Mouse (Mus musculus): ENCODE measurements around the gene Lamb3.
"Not testable (repeated sequence)": the region's sequence is repeated elsewhere in the genome, so short reads cannot be mapped to it uniquely, and the experiment has no call there.

The Lamb3 gene

GRCm38 (mm10) chr1:193244235-193244634 is 36.7 kb downstream of the Lamb3 start:
- DNase-seq (ENCODE audit: low read depth): no peak

GRCm38 (mm10) chr1:193250026-193250425 is 42.5 kb downstream of the Lamb3 start:
- no peak for DNase-seq (ENCODE audit: low read depth)

- no peak for DNase-seq (ENCODE audit: low read depth)
These were observed 43.9 kb downstream of the Lamb3 start for GRCm38 (mm10) chr1:193251386-193251785.

GRCm38 (mm10) chr1:193252616-193253015 is 45.1 kb downstream of the Lamb3 start:
- no peak for DNase-seq (ENCODE audit: low read depth)

GRCm38 (mm10) chr1:193253895-193254294 is 46.4 kb downstream of the Lamb3 start:
- not testable (repeated sequence) for DNase-seq (ENCODE audit: low read depth)

GRCm38 (mm10) chr1:193255032-193255431 is 47.5 kb downstream of the Lamb3 start:
- DNase-seq (ENCODE audit: low read depth): no peak

GRCm38 (mm10) chr1:193255488-193256288 is 48.2 kb downstream of the Lamb3 start:
- DNase-seq (ENCODE audit: low read depth): peak; percentile 62

- no peak for DNase-seq (ENCODE audit: low read depth)
These were observed 48.7 kb downstream of the Lamb3 start for GRCm38 (mm10) chr1:193256289-193256577.

GRCm38 (mm10) chr1:193256621-193257098 is 49.2 kb downstream of the Lamb3 start:
- no peak for DNase-seq (ENCODE audit: low read depth)

- no peak for DNase-seq (ENCODE audit: low read depth)
These were observed 52.1 kb downstream of the Lamb3 start for GRCm38 (mm10) chr1:193259559-193259958.

GRCm38 (mm10) chr1:193261897-193262548 is 54.5 kb downstream of the Lamb3 start:
- no peak for DNase-seq (ENCODE audit: low read depth)

GRCm38 (mm10) chr1:193263026-193263907 is 55.8 kb downstream of the Lamb3 start:
- no peak for DNase-seq (ENCODE audit: low read depth)

- peak; percentile 78 for DNase-seq (ENCODE audit: low read depth)
These were observed 56.6 kb downstream of the Lamb3 start, which contains the start of gene Hsd11b1 for GRCm38 (mm10) chr1:193263955-193264598. Gene Hsd11b1 (minus strand): TSS chr1:193264075.

- DNase-seq (ENCODE audit: low read depth): no peak
These were observed 58.2 kb downstream of the Lamb3 start for GRCm38 (mm10) chr1:193265734-193266133.

- no peak for DNase-seq (ENCODE audit: low read depth)
These were observed 63.7 kb downstream of the Lamb3 start for GRCm38 (mm10) chr1:193270965-193271763.

GRCm38 (mm10) chr1:193272137-193272915 is 64.8 kb downstream of the Lamb3 start:
- no peak for DNase-seq (ENCODE audit: low read depth)

GRCm38 (mm10) chr1:193272916-193273601 is 65.6 kb downstream of the Lamb3 start, which contains the start of gene G0s2:
Gene G0s2 (minus strand): TSS chr1:193273217.
- DNase-seq (ENCODE audit: low read depth): no peak

- DNase-seq (ENCODE audit: low read depth): peak; percentile 31
These were observed 67.0 kb downstream of the Lamb3 start for GRCm38 (mm10) chr1:193274407-193275071.
